Mouse (Mus musculus) C2C12 (cell line): ENCODE data around the gene G6pdx. TPM values are rescaled to one million over a fixed set of nuclear protein-coding genes. Genes with fewer than 3 reads are reported as not detected.

Experiments
- H3K27me3 ChIP-seq: one replicate; pipeline ENCODE4 v1.6.1; 2011; ENCODE audit not compliant: control insufficient read depth, insufficient read depth, insufficient read length
- H3K36me3 ChIP-seq: one replicate; pipeline ENCODE4 v1.6.1; 2011; ENCODE audit not compliant: control insufficient read depth, insufficient read depth
- H3K4me3 ChIP-seq: one replicate; pipeline ENCODE4 v1.5.1; 2011; ENCODE audit warnings: mild to moderate bottlenecking, control low read depth; ENCODE audit not compliant: poor library complexity, insufficient read depth, severe bottlenecking
- H3K79me2 ChIP-seq: one replicate; pipeline ENCODE4 v1.6.1; 2011; ENCODE audit not compliant: control insufficient read depth, insufficient read depth
- H3K79me3 ChIP-seq: one replicate; pipeline ENCODE4 v1.6.1; 2011; ENCODE audit warnings: low read depth, control low read depth
- H3ac ChIP-seq: one replicate; pipeline ENCODE3; 2011; ENCODE audit warnings: low read depth; ENCODE audit not compliant: control insufficient read depth, insufficient read length
- CEBPB ChIP-seq: IDR thresholded peaks from one replicate; pipeline ENCODE4 v1.6.1; 2011; ENCODE audit warnings: low read depth, mild to moderate bottlenecking, control low read depth, moderate library complexity
- CTCF ChIP-seq: IDR thresholded peaks from one replicate; pipeline ENCODE4 v1.5.1; 2011; ENCODE audit not compliant: control insufficient read depth, insufficient read depth, insufficient read length
- FOSL1 ChIP-seq: IDR thresholded peaks from one replicate; pipeline ENCODE4 v1.8.0; 2011; ENCODE audit warnings: mild to moderate bottlenecking, low read length; ENCODE audit not compliant: poor library complexity, insufficient read depth, severe bottlenecking
- MAX ChIP-seq: IDR thresholded peaks from one replicate; pipeline ENCODE4 v1.6.1; 2011; ENCODE audit warnings: mild to moderate bottlenecking, control low read depth
- MYOD1 ChIP-seq: IDR thresholded peaks from one replicate; pipeline ENCODE4 v1.6.1; 2011; ENCODE audit warnings: low read depth; ENCODE audit not compliant: control insufficient read depth, insufficient read length
- MYOG ChIP-seq: IDR thresholded peaks from one replicate; pipeline ENCODE4 v1.6.1; 2011; ENCODE audit not compliant: control insufficient read depth, insufficient read length; ENCODE audit errors: extremely low read depth
- USF1 ChIP-seq: IDR thresholded peaks from one replicate; pipeline ENCODE4 v1.6.1; 2011; ENCODE audit warnings: low read depth, mild to moderate bottlenecking, control low read depth, moderate library complexity
- polyA plus RNA-seq: library from polyadenylated mRNA; unstranded; fragments of >200 nt; fragmentation: generic; extraction: Trizol; gene quantifications from one replicate; pipeline ENCODE4 v1.2.1, GENCODE M21; 2012; ENCODE audit warnings: missing spikeins

G6pdx gene
- polyA plus RNA-seq, 1 experiment, result 148 TPM

DNA sequence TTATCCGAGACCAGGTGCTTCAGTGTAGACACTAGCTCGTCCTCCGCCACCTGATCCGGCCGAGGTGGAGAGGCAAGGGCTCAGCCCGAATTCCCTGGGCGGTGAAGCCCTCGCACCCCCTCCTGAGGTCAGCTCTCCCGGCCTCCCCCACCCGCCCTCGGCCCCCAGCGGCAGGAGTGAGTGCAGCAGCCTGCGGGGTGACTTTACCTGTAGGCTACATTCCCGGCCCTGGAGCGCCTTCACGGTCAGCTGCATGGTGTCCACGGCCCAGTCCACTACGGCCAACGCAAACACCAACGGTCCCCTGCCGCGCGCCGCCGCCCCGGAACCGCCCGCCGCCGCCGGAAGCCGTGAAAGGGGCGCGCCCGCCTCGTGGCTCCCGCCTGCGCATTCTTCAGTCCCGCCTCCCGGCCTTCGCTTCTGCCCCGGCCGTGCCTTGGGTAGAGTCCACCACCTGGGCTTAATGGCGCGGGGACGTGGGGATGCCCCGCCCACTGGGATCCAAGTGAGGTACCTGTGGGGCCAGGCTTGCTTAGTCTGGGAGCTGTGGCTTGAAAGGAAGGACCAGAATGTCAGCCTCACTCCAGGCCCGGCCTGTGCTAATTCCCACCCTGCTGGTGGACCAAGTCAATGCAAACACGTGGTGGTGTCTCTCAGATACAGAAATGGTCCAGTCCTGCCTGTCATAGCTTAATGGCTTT, 60.6 kb downstream of the G6pdx start:
- TF ChIP-seq MAX, result peak; percentile 68
- TF ChIP-seq CTCF, result no peak
- no peak for TF ChIP-seq CEBPB
- no peak for TF ChIP-seq MYOD1
- no peak for TF ChIP-seq MYOG
- Histone ChIP-seq H3K4me3 (peak overlapping the region; percentile 43), H3K36me3 (peaks cover 17% of the 10 kb centered on the region), H3K79me2 (peaks cover 23% of the 10 kb centered on the region), H3ac (peak overlapping the region; percentile 97), H3K27me3 (no peaks in the 10 kb centered on the region), H3K79me3 (peaks cover 4% of the 10 kb centered on the region)

- Histone ChIP-seq H3K79me3 (peaks cover 4% of the 10 kb centered on the region), H3K79me2 (peaks cover 23% of the 10 kb centered on the region), H3K27me3 (no peaks in the 10 kb centered on the region), H3ac (peak overlapping the region; percentile 97), H3K36me3 (peaks cover 17% of the 10 kb centered on the region), H3K4me3 (peak overlapping the region; percentile 43)
- no peak for TF ChIP-seq MYOG
- TF ChIP-seq FOSL1, result no peak
- TF ChIP-seq USF1, result no peak
- no peak for TF ChIP-seq MAX
- TF ChIP-seq CEBPB, result no peak
- no peak for TF ChIP-seq CTCF
- TF ChIP-seq MYOD1, result no peak
These were observed 61.5 kb downstream of the G6pdx start for GRCm38 (mm10) chrX:74367512-74367911.

Other genes starting within 250 kb of the G6pdx start
- gene Flna, start 179.4 kb downstream of the G6pdx start, polyA plus RNA-seq, result 1,024 TPM
- gene Emd, start 174.5 kb downstream of the G6pdx start, polyA plus RNA-seq, result 172 TPM
- gene Rpl10, start 158.4 kb downstream of the G6pdx start, polyA plus RNA-seq, result 3,196 TPM
- gene Taz, start 147.3 kb downstream of the G6pdx start, polyA plus RNA-seq, result 18.1 TPM
- gene Dnase1l1, start 146.9 kb downstream of the G6pdx start, polyA plus RNA-seq, result 13.9 TPM
- 120 TPM for gene Atp6ap1, start 132.1 kb downstream of the G6pdx start, polyA plus RNA-seq
- 95.2 TPM for gene Gdi1, start 124.2 kb downstream of the G6pdx start, polyA plus RNA-seq
- gene Fam50a, start 116.2 kb downstream of the G6pdx start, polyA plus RNA-seq, result 45.4 TPM
- 7.9 TPM for gene Plxna3, start 100.1 kb downstream of the G6pdx start, polyA plus RNA-seq
- gene Lage3, start 75.6 kb downstream of the G6pdx start, polyA plus RNA-seq, result 68.7 TPM
- 60.7 TPM for gene Ubl4a, start 56.0 kb downstream of the G6pdx start, polyA plus RNA-seq
- 18.5 TPM for gene Slc10a3, start 55.8 kb downstream of the G6pdx start, polyA plus RNA-seq
- gene Fam3a, start 35.9 kb downstream of the G6pdx start, polyA plus RNA-seq, result 11.5 TPM
- 37.1 TPM for gene Ikbkg, start 35.9 kb downstream of the G6pdx start, polyA plus RNA-seq
- not detected for gene Gm6880, start 52.2 kb upstream of the G6pdx start, polyA plus RNA-seq
- gene Olfr1326-ps1, start 145.7 kb upstream of the G6pdx start, polyA plus RNA-seq, result not detected
- not detected for gene Olfr1325, start 163.5 kb upstream of the G6pdx start, polyA plus RNA-seq
- not detected for gene Gm5640, start 216.4 kb upstream of the G6pdx start, polyA plus RNA-seq